Mouse (Mus musculus) cerebellum, postnatal 10 days (tissue): ENCODE data around the gene Muc13.

Experiments
- DNase-seq, 2 experiments: peaks; one replicate each; pipeline ENCODE4 v3.0.0; 2021; ENCODE audit warnings: mixed read lengths in 2 of 2

The Muc13 gene

DNA sequence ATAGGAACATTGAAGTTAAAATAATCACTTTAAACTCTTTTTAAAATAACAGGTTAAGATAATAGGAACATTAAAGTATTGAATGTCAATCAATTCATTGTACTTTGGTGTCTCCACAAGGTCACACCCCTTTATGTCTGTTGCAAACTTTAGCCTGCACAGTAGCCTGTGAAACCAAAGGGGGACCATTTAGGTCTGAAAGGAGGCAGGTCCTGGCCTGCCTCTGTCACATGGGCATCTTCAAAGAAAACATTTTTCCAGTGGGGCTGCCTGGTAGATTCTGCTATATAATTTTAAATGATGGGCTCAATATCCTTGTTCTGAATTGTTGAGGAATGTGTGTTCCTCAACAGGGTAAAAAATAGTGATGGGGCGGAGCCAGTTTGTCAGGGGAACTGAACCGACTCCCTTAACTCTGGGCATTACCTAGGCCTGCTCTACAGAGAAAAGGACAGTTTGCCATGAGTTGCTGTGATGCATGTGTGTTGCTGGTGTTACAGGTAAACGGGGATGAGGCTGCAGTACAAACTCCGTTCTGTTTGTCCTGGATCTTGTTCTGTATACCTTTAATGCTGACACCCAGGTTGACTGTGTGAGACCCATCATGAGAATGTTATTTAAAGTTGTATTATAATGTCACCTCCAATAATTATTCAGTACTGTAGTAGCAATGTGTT lies 22.9 kb upstream of the Muc13 start:
- no peak for DNase-seq

- DNase-seq: no peak
Observed at GRCm38 (mm10) chr16:33772809-33773208, 21.0 kb upstream of the Muc13 start.

GRCm38 (mm10) chr16:33774972-33775371 lies 18.9 kb upstream of the Muc13 start:
- DNase-seq: no peak

- peak; percentile 48 to 51 for DNase-seq
Observed at GRCm38 (mm10) chr16:33775733-33776335, 18.0 kb upstream of the Muc13 start.

DNA sequence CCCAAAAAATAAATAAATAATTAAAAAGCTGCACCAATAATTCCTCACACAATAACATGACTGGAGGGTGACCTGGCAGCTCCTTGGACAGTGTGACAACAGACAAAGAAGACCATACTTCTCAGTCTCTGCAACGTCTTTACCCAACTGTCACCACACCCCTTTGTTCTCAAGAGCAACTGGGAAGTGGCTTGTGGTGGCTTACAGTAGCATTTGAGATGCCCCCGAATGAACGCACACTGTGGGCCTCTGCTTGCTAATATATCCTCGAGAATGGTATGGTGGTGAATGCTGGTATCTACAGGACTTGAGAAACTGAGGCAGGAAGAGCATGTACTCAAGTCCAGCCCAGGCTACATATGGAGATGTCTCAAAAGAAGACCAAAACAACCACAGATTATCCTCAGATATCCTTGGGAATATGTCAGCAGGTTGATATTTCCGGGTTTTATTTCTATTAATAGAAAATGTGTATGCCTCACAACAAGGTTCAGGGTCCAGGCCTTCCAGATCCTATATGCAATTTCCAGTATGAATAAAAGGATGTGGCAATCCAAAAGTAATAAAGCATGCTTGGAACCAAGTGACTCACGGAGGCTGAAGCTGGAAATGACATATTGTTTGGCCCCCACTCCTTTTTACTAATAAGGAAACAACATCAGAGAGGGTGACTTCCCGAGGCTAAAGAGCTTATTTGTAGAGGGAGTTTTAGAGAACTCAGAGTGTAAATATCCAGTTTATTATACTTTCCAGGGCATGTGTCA lies 16.9 kb upstream of the Muc13 start:
- no peak for DNase-seq

DNA sequence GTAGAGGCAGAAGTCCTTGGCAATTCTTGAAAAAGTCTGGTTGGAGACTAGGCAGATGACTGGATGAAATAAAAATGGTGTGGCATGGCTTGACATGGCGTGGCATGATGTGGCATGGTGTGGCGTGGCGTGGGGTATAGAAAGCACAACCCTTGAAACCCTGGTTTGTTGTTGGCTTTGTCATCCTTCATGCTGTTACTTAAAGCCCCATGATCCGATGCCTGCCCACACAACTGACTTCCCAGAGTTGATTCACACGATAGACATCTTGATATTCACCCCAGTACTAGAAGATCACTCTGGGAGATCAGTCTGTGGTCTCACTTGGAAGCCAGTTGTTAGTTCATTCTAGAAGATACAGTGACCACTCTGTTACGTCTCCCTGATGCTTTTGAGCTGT lies 16.2 kb upstream of the Muc13 start:
- DNase-seq: no peak

- DNase-seq: no peak
Observed at GRCm38 (mm10) chr16:33781789-33782728, 11.8 kb upstream of the Muc13 start.

DNA sequence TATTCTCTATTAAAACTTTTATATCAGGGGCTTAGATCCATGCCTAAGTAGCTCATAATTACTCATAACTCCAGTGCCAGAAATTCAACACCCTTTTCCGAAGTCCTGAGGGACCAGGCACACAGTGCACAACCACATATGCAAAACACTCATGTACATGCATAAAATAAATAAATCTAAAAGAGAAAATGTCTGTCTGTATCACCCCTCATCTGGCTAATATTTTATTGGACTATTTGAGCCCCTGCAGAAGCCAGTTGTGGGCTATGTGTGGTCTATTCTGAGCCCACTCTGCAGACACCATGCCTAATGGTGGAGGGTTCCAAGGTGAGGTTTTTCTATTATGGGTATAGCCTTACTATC lies 11.1 kb upstream of the Muc13 start:
- DNase-seq: no peak

DNA sequence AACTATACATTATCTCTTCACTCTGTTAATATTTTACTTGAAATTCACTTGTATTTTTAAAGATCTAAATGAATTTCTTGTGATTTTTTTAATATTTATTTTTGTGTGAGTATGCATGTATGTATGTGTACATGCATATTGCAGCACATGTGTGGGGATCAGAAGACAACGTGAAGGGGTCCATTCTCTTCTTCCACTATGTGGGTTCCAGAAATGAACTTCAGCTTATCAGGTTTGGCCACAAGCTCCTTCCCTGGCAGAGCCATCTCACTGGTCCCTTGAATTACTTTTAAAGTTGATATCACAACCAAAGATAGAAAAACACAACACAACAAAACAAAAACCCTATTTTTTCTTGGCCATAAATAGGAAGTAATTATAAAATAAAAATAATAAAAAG lies 9.3 kb upstream of the Muc13 start:
- no peak for DNase-seq

DNA sequence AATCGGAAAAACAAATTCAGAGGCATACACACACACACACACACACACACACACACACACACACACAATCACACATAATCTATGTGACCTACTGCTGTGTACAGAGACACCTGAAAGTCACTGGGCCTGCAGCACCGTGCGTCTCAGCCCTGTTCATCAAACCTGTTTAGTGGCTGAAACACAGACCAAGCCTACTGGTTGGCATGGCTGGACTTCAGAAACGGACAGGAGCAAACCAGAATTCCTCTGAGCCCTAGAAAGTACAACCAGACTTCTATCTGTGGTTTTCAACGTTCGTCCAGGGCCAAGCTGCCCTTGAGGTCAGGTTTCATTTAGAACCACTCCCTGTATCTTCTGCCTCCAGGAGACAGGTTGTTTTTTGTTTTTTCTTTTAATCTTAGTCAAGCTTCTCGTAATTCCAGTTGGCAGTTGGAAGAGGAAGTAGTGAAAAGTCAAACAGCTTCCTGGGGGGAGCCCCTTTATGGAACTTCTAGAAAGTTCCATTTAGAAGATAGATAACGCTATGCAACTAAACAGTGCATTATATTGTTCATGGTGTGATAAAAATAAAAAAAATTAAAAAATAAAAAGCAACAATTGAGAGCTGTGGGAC lies 8.6 kb upstream of the Muc13 start:
- no peak for DNase-seq

DNA sequence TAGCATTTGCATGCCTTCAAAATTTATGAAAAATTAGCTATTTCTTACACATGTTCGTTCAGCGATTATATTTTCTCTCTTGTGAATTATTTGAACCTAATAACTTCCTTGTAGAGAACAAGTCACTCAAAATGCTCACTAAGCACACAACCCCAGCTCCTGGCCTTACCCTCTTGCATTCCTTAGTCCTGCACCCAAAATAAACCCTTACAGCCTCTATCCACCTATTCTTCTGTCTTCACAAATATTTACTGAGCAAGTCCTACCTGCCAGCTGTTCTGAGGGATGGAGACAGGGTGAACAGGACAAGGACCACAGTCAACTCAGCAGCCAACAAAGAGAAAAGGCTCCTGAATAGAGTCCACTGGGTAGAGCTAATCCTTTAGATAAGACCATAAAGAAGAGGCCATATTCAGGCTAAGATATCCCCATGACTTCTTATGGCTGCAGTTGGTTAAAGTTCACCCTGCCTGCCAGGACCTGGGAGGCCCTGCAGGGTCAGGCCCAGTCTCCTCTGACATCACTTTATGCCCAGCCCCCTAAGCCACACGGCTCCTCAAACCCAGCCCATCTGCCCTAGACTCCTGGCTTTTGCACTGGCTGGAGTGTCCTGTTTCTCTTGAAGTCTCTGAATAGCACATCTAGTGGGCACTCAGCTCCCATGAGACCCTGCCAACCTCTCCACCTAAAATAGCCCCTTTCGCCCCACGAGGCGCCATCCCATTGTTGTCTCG lies 7.0 kb upstream of the Muc13 start:
- DNase-seq: no peak

- no peak for DNase-seq
Observed at GRCm38 (mm10) chr16:33795106-33795505, 1.3 kb downstream of the Muc13 start.

GRCm38 (mm10) chr16:33795887-33796286 lies 2.0 kb downstream of the Muc13 start:
- no peak for DNase-seq

- no peak for DNase-seq
Observed at GRCm38 (mm10) chr16:33796756-33797155, 2.9 kb downstream of the Muc13 start.

DNA sequence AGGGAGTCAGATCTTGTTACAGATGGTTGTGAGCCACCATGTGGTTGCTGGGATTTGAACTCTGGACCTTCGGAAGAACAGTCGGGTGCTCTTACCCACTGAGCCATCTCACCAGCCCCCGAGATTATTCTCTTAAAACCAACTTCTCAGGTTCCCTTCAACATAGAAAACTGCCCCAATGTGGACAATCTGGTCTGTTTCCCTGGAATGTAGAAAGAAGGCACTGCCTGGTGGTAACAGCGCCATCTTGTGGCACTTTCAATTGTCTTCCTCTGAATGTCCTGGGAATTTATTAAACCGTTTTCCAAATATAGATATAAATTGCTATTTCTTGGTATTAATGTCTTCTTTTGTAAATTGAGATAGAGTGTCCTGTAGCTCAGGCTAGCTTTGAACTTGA lies 4.0 kb downstream of the Muc13 start:
- DNase-seq: peak; percentile 80 to 88

DNA sequence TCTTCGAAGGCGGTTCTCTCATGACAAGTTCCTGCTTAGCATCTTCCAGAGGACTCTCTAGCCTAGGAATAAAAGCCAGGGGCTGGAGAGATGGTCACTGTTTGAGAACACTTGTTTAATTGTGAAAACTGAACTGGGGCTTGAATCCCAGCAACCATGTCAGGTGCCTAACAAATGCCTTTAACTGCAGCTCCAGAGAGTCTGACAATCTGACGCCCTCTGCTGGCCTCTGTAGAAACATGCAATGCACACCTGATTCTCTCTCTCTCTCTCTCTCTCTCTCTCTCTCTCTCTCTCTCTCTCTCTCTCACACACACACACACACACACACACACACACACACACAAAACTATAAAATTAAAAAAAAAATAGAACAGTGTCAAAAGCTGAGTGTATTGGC lies 16.2 kb downstream of the Muc13 start:
- DNase-seq: no peak

DNA sequence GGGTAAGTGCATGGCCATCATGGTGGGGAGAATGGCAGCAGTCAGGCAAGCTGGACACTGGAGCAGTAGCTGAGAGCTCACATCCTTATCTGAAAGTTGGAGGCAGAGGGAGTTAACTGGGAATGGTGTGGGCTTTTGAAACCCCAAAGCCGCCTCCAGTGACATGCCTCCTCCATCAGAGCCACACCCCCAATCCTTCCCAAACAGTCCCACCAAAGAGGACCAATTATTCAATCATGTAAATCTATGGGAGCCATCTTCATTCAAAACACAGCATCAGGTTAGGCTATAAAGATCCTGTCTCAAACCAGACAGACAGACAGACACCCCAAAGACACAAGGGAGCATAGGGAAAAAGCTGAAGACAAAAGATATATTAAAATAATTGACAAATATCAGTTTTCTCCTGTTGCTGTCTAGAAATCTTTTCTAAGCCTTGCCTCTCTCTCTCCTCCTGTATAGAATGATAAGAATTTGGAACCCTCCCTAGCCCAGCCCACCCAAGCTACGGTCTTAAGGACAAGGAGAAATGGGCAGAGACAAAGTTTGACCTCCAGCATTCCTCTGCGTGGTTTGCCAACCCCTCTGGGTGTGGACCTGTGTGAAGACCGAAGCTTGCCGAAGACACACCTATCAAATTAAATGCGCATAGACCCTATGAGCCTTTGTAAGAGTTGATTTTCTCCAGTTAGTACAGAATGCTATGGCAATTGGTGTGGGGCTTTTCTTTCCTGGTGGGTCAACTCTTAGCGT lies 24.8 kb downstream of the Muc13 start:
- no peak for DNase-seq

GRCm38 (mm10) chr16:33820269-33821178 lies 26.7 kb downstream of the Muc13 start:
- DNase-seq: peak; percentile 95 to 98

DNA sequence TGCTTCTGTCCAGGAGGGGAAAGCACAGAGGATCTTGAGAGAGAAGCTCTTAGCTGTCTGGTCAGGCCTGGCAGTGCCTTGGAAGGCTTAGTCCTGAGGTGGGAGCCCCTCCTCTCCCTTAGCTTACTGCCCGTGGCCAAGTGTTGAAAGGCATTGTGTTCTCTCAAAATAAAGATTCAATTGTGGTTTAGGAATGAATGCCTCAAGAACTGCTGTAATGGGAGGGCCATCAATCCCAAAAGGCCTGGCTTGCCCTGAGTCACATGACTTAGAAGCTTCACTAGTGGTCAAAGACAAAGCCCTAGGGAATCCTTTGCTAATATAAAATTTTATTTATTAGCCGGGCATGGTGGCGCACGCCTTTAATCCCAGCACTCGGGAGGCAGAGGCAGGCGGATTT lies 30.8 kb downstream of the Muc13 start:
- no peak for DNase-seq

- no peak for DNase-seq
Observed at GRCm38 (mm10) chr16:33828496-33828895, 34.7 kb downstream of the Muc13 start.
